Mouse (Mus musculus) heart, adult 2 months (tissue): ENCODE results near the gene Olfr476.

ENCODE experiments used
- CTCF ChIP-seq: fragments of 200-600 bp; IDR thresholded peaks from 2 replicates; pipeline ENCODE4 v1.8.1; 2022; ENCODE audit warnings: antibody characterized with exemption, mild to moderate bottlenecking, moderate library complexity
- EP300 ChIP-seq: fragments of 200-500 bp; IDR thresholded peaks from 2 replicates; pipeline ENCODE4 v1.6.1; 2011; ENCODE audit warnings: low read depth, low read length, control low read depth; ENCODE audit not compliant: insufficient read depth

DNA sequence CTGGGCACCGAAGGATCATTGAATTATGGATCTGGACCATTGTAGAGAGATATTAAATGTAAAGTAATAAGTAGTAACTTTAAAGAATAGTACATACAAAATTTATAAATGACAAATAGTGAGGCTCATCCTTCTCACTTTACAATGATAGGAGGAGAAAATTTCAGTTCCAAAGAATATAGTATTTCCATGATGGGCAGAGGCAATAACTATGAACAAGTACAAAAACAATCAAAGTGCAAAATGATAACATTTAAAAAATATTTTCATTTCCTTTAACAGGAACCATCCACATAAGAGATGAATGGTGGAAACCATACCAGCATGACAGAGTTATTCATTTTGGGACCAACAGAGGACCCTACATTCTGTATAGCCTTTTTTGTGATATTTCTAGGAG, 10.3 kb upstream of the Olfr476 start, which contains the start of gene Olfr474:
- no peak for TF ChIP-seq CTCF
- TF ChIP-seq EP300 = no peak
